Mouse (Mus musculus): Measurements from ENCODE around the gene Reep6.
A peak's percentile ranks its signal among the peaks of the same experiment; 100 is the strongest.

- TF ChIP-seq CTCF (IDR thresholded peaks at IDR 0.05; ENCODE audit: borderline replicate concordance, insufficient read depth, low read depth, low read length) (peak; percentile 54), POLR2A (IDR thresholded peaks at IDR 0.05; ENCODE audit: borderline replicate concordance, insufficient read depth, low read length) (no peak)
Observed at GRCm38 (mm10) chr10:80383431-80383830, 53.7 kb downstream of the Reep6 start.

Measured in cerebellum, adult 2 months (tissue).